Mouse (Mus musculus) ES-E14 (cell line): ENCODE measurements around the gene Crat.

ENCODE experiments used
- HCFC1 ChIP-seq: IDR thresholded peaks from 2 replicates; pipeline ENCODE4 v1.6.1; 2012; ENCODE audit warnings: low read length, inconsistent platforms, borderline replicate concordance; ENCODE audit not compliant: insufficient read depth
- MAFK ChIP-seq: IDR thresholded peaks from 2 replicates; pipeline ENCODE4 v1.6.1; 2014; ENCODE audit warnings: mild to moderate bottlenecking, low read depth, low read length, inconsistent platforms; ENCODE audit not compliant: insufficient read depth
- ZC3H11A ChIP-seq: IDR thresholded peaks from 2 replicates; pipeline ENCODE4 v1.6.1; 2012; ENCODE audit warnings: low read depth, mild to moderate bottlenecking, inconsistent platforms, low read length, borderline replicate concordance
- ZNF384 ChIP-seq: IDR thresholded peaks from 2 replicates; pipeline ENCODE4 v1.6.1; 2012; ENCODE audit warnings: low read depth, low read length, inconsistent platforms

DNA sequence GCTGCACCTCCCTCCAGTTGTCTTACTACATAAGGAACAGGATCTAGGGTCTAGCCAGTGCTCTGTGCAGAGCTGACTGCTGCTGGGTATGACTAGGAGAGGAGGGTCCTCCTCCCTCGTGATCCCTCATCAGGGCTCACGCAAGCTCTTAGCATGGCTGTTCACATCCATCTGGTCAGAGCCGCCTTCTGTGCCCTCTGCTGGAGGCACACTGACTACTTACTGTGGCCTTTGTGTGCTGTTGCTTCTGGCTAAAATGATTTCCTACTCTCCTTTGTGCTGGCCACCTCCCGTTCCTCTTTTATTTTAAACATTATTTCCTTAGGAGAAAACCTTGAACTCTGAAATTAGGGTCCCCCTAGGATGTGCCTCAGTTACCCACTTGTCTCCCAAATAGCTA lies 21.2 kb upstream of the Crat start:
- TF ChIP-seq ZNF384 (no peak), MAFK (no peak), HCFC1 (no peak), ZC3H11A (no peak)
